Mouse (Mus musculus) testis, adult 2 months (tissue): ENCODE measurements around the gene Slc39a2. TPM values are rescaled to one million over a fixed set of nuclear protein-coding genes. Genes with fewer than 3 reads are reported as not detected.

Experiments used
- H3K27ac ChIP-seq: fragments of 200-500 bp; 2 replicates; pipeline ENCODE4 v1.5.1; 2012; ENCODE audit warnings: low read depth, low read length; ENCODE audit not compliant: control insufficient read depth, insufficient read depth
- H3K27me3 ChIP-seq: fragments of 200-500 bp; 2 replicates; pipeline ENCODE4 v1.6.1; 2012; ENCODE audit warnings: mild to moderate bottlenecking, low read length, moderate library complexity; ENCODE audit not compliant: control insufficient read depth, insufficient read depth
- H3K36me3 ChIP-seq: fragments of 200-500 bp; 2 replicates; pipeline ENCODE4 v1.6.1; 2012; ENCODE audit warnings: mild to moderate bottlenecking, low read length; ENCODE audit not compliant: control insufficient read depth, insufficient read depth
- H3K4me1 ChIP-seq: fragments of 200-500 bp; 2 replicates; pipeline ENCODE4 v1.6.1; 2012; ENCODE audit warnings: low read length; ENCODE audit not compliant: control insufficient read depth, insufficient read depth
- H3K4me3 ChIP-seq: fragments of 200-500 bp; 2 replicates; pipeline ENCODE4 v1.5.1; 2012; ENCODE audit warnings: low read depth, mild to moderate bottlenecking, low read length, moderate library complexity, mixed read lengths; ENCODE audit not compliant: control insufficient read depth
- CTCF ChIP-seq: fragments of 200-500 bp; IDR thresholded peaks from 2 replicates; pipeline ENCODE4 v1.5.1; 2012; ENCODE audit warnings: low read depth, mild to moderate bottlenecking, inconsistent platforms, low read length, moderate library complexity; ENCODE audit not compliant: control insufficient read depth, insufficient read depth, insufficient replicate concordance
- POLR2A ChIP-seq: fragments of 200-500 bp; IDR thresholded peaks from 2 replicates; pipeline ENCODE4 v1.6.1; 2012; ENCODE audit warnings: low read depth, mild to moderate bottlenecking, inconsistent platforms, low read length, moderate library complexity; ENCODE audit not compliant: control insufficient read depth
- polyA plus RNA-seq: library from polyadenylated mRNA; depleted of rRNA; stranded (reverse); fragments of >200 nt; gene quantifications from 2 replicates; pipeline ENCODE4 v1.2.3, GENCODE M21; 2012

Slc39a2 gene
- polyA plus RNA-seq, 1 experiment, result 0.30 TPM

DNA sequence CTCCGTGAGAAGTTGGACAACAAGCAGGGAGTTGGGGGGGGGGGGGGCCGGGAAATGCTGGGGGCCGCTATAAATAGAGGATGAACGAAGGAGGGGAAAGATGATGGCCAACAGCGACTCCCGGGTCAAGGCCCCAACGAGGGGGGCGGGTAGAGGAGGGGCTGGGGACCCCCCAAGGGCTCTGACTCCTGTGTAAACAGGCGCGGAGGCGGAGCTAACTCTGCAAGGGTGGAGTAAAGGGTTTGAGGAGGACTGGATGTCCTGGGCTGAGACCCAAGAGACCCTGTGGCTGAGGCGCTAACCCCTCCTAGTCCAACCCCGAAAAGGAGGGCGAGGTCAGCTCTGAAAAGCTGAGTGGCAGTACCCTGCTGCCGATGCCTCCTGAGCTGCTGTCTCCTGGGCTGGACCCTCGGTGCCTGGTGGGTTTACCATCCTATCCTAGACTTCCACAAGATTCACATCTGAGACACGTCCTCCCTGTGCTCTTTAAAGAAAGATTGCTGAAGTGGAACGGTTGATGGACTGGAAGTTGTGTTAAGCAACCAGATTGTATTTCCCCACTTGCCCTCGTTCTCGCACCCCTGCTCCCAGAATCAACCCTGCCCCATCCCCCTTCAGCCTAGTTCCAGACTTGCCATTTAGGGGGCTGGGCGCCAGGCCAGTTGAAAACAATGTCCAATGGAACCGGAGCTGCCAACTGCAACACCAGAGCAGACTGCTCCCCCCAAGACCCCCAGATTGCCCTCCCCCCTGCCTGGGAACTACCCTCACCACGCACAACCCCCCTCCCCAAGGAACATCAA lies 21.5 kb downstream of the Slc39a2 start, which contains the start of gene Ndrg2:
Gene Ndrg2 (minus strand): TSS at position 199 of the 803 bp plus-strand sequence.
- Histone ChIP-seq H3K4me3 (peak within 1 kb of the TSS; percentile 76), H3K27ac (peak within 1 kb of the TSS; percentile 76), H3K4me1 (peaks cover 15% of the 10 kb centered on the region), H3K27me3 (no peaks in the 10 kb centered on the region), H3K36me3 (no peaks in the 10 kb centered on the region)
- TF ChIP-seq CTCF (no peak), POLR2A (no peak)

DNA sequence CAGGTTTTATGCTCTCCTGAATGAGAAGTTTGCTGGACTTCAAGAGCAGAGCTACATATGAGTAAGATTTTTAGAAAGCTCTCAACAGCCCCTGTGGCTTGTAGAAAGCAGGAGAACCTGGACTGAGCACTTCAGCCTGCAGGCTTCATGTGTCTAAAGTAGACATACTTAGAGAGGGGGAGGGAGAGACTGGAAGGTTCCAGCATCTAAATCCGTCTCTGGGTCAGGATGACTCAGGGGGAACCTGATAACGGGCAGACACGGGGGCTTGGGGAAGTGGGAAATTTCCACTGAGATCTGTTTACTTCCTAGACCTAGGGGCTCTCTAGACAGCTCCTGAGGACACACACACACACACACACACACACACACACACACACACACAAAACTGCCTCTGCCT lies 22.3 kb downstream of the Slc39a2 start:
- Histone ChIP-seq H3K4me3 (no peak overlapping the region), H3K27me3 (no peaks in the 10 kb centered on the region), H3K27ac (no peak overlapping the region), H3K36me3 (no peaks in the 10 kb centered on the region), H3K4me1 (peaks cover 15% of the 10 kb centered on the region)
- TF ChIP-seq POLR2A (no peak), CTCF (no peak)

DNA sequence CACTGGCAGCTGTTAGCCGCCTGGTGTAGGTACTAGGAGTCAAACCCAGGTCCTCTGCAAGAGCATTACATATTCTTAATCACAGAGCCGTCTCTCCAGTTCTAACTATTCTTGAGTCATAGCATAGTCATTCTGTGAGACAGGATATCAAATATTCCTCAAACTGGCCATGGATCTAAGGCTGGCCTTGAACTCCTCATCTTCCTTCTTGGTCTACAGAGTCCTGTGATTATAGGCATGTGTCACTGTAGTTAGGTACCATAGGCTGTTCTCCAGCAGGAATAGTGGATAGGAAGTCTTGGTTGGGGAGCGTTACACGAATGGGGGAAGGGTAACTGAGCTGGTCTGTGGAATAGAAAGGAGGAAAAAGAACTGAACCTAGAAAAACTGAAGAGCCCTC lies 23.9 kb downstream of the Slc39a2 start:
- Histone ChIP-seq H3K4me1 (peaks cover 16% of the 10 kb centered on the region), H3K27ac (no peak overlapping the region), H3K27me3 (no peaks in the 10 kb centered on the region), H3K4me3 (no peak overlapping the region), H3K36me3 (no peaks in the 10 kb centered on the region)
- TF ChIP-seq CTCF, result no peak
- no peak for TF ChIP-seq POLR2A

DNA sequence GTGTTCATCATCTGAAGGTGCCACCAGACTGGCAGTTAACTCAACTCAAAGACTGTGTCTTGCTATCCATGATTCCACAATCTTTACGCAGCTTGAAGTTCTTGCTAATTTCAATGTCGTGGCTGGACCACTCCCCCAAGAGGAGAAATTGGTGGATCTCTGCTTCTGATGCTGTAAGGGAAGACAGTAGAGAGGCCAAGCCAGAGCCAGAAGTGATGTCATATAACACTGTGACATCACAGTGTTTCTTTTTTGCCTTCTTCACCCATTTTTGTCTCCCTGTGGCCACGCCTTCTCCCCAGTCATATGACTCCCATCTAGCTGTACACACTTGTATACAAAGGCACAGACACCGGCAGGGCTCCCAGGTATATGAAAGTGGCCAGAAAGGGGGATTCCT lies 25.4 kb downstream of the Slc39a2 start, which contains the start of gene Tppp2:
Gene Tppp2 (plus strand): TSS at position 301 of the 400 bp plus-strand sequence.
- TF ChIP-seq CTCF, result no peak
- no peak for TF ChIP-seq POLR2A
- peak within 1 kb of the TSS; percentile 70 for H3K4me3 ChIP-seq
- H3K4me1 ChIP-seq, result peaks cover 10% of the 10 kb centered on the region

DNA sequence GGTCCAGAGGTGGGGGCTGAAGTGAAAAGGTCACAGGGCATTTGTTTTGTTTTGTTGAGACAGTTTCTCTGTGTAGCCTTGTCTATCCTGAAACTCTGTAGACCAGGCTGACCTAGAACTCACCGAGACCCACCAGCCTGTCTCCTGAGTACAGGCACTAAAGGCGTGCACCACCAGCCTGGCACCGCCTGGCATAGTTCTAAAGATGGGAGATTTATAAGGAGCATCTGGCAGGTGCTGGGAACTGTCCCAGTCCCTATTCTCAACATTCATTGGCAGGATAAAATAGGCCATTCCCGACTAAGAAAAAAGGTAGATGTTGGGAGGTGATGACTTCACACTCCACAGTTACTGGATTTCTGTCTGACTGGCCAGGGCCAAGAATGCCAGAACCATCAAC lies 26.3 kb downstream of the Slc39a2 start:
- Histone ChIP-seq H3K36me3 (no peaks in the 10 kb centered on the region), H3K27me3 (no peaks in the 10 kb centered on the region), H3K4me3 (peak overlapping the region; percentile 70), H3K4me1 (peaks cover 7% of the 10 kb centered on the region), H3K27ac (no peak overlapping the region)
- TF ChIP-seq POLR2A (no peak), CTCF (no peak)

More for the DNA sequence above, 25.4 kb downstream of the Slc39a2 start, which contains the start of gene Tppp2:
- Histone ChIP-seq H3K27me3 (no peaks in the 10 kb centered on the region), H3K27ac (no peak within 1 kb of the TSS), H3K36me3 (no peaks in the 10 kb centered on the region)

DNA sequence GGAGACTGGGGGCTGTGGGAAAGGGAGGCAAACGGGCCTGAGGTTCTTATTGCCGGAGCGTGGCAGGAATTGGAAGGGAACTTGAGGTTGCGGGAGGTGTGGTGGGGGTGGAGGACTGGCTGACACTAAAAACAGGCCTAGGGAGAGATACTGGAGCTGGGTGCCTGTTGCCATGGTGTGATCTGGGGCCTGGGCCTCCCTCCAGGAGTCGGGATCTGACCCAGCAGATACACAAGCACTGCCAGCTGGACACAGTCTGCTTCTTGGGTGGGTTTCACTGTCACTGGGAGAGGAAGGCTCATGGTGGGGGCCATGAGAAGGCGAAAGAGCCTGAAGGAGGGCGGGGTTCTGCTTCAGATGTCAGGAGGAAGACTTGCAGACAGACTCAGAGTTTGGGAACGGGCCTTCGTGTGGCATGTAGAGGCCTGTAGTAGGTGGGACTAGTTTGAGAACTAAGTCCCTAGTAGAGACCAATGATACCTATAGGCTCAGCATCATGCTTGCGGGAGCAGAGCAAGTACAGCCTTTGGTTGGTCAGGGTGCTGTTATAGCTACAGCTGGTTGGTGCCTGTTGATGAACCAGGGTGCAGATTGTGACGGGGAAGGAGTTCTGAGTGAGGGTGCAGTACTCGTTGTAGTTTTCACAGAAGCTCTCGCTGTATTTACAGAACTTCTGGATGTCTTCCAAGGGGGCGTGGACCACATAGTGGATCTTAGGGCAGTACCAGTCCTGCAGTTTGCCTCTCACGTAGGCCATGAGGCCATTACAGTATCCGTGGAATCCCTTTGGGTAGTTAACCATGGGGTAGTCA lies 29.3 kb downstream of the Slc39a2 start:
- Histone ChIP-seq H3K27me3 (no peaks in the 10 kb centered on the region), H3K4me1 (peaks cover 5% of the 10 kb centered on the region), H3K36me3 (no peaks in the 10 kb centered on the region), H3K4me3 (no peak overlapping the region), H3K27ac (peak overlapping the region; percentile 42; the same call in 1 of the 2 replicates)
- TF ChIP-seq CTCF (no peak), POLR2A (no peak)

DNA sequence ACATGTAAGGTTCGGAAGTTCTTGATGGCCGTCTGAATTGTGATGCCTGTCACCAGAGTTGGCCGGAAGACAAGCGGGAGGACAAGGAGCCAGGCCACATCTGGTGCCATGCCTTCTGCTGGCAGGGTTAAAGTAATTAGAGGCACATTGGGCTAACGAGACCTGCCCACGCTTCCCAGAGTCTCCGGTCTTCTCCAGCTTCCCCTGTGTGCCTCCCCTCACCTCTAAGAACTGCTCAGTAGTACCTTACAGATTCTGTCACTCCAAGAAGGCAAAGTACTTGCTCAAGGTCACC lies 29.8 kb downstream of the Slc39a2 start, which contains the start of gene Rnase13:
Gene Rnase13 (minus strand): TSS at position 203 of the 295 bp plus-strand sequence.
- H3K27ac ChIP-seq, result peak within 1 kb of the TSS; percentile 42; the same call in 1 of the 2 replicates
- no peak for TF ChIP-seq POLR2A
- TF ChIP-seq CTCF, result no peak

More for the DNA sequence above, 29.8 kb downstream of the Slc39a2 start, which contains the start of gene Rnase13:
- no peaks in the 10 kb centered on the region for H3K27me3 ChIP-seq
- H3K4me1 ChIP-seq, result peaks cover 5% of the 10 kb centered on the region
- no peaks in the 10 kb centered on the region for H3K36me3 ChIP-seq
- no peak within 1 kb of the TSS for H3K4me3 ChIP-seq
